Mouse (Mus musculus): ENCODE results near the gene Pknox2.

DNA sequence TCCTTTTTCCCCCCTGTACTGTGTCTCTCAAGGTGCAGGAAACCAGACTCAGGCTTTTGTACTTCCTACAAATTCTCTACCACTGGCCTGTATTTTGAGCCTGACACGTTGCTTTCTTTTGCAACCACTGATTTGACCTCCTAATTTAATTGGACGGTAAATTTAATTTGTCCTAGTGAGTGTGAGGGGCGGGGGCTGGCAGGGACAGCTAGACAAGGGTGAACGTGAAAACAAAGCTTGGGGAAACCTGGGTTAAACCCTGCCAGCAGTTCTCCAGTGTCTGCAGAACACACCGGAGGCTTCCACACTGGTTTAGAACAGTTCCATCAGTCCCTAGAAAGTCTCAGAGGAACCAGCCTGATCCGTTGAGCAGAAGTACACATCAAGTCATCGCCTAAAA is 31.4 kb downstream of the Pknox2 start:
- TF ChIP-seq CTCF (conservative IDR thresholded peaks at IDR 0.05; ENCODE audit: low read length) (no peak), POU5F1 (IDR thresholded peaks at IDR 0.05; ENCODE audit: borderline replicate concordance, low read length) (no peak), NANOG (IDR thresholded peaks at IDR 0.05; ENCODE audit: borderline replicate concordance, low read length) (no peak)

Data from E14TG2a.4 (cell line).